Mouse (Mus musculus): Measurements from ENCODE around the gene Lsr.
"Not testable (repeated sequence)": the region's sequence is repeated elsewhere in the genome, so short reads cannot be mapped to it uniquely, and the experiment has no call there.

GRCm38 (mm10) chr7:30949902-30950301 lies 23.4 kb downstream of the Lsr start:
- not testable (repeated sequence) for TF ChIP-seq CTCF (IDR thresholded peaks at IDR 0.05; ENCODE audit: borderline replicate concordance, insufficient read depth, low read depth, low read length); POLR2A (IDR thresholded peaks at IDR 0.05; ENCODE audit: borderline replicate concordance, insufficient read depth, low read length)

All from cerebellum, adult 2 months (tissue).